Mouse (Mus musculus) B cell, adult (primary cell): ENCODE measurements around the gene Cd160. TPM values are rescaled to one million over a fixed set of nuclear protein-coding genes. Genes with fewer than 3 reads are reported as not detected.

ENCODE experiments used
- total RNA-seq: library from RNA; stranded (reverse); gene quantifications from 4 replicates; pipeline ENCODE4 v1.2.4, GENCODE M21; 2023; ENCODE audit not compliant: inconsistent age

Gene Cd160
- 0.99 to 2.1 TPM (median 1.3 TPM) in 4 replicates for total RNA-seq

DNA sequence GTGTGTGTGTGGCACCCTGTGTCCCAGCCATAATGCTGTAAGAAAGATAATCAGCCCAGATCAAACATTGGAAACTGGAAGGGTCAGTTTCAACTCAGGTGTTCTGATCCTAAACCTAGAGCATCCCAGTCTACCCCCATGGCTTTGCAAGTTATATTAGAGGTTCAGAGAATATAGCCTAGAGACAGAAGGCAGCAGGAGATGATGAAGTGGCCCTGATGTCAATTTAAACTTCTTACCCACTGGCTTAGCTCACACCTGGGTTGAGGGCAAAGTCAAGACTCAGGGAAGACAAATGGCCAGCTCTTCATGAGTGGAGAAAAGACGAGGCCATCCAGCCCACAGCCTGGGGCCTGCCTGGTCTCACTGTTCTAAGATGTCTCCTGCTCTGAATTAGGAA lies at the start of gene Cd160, which contains the start of gene Pdzk1:
Gene Cd160 (minus strand): TSS at position 368 of the 400 bp plus-strand sequence.
Gene Pdzk1 (plus strand): TSS at position 301 of the 400 bp plus-strand sequence.

Other genes starting within 250 kb of the Cd160 start
- 29.5 to 38.6 TPM (median 30.7 TPM) in 4 replicates for gene Polr3gl, start 235.2 kb downstream of the Cd160 start, total RNA-seq
- not detected in 4 replicates for gene Ankrd34a, start 232.7 kb downstream of the Cd160 start, total RNA-seq
- gene Lix1l, start 228.2 kb downstream of the Cd160 start, total RNA-seq = 0.32 to 0.42 TPM (median 0.38 TPM) in 4 replicates
- gene Rbm8a, start 199.4 kb downstream of the Cd160 start, total RNA-seq = 89.8 to 108 TPM (median 92.8 TPM) in 4 replicates
- gene Pex11b, start 194.0 kb downstream of the Cd160 start, total RNA-seq = 21.1 to 26.9 TPM (median 23.2 TPM) in 4 replicates
- 0.15 TPM in 1 of 4 replicates, not detected in the others for gene Gm42957, start 193.9 kb downstream of the Cd160 start, total RNA-seq
- gene Itga10, start 183.8 kb downstream of the Cd160 start, total RNA-seq = 1.7 to 3.0 TPM (median 2.6 TPM) in 4 replicates
- 0.19 TPM in 1 of 4 replicates, not detected in the others for gene Ankrd35, start 159.2 kb downstream of the Cd160 start, total RNA-seq
- 36.7 to 42.8 TPM (median 39.4 TPM) in 4 replicates for gene Pias3, start 133.0 kb downstream of the Cd160 start, total RNA-seq
- gene Nudt17, start 120.8 kb downstream of the Cd160 start, total RNA-seq = 0.67 to 1.3 TPM (median 0.94 TPM) in 4 replicates
- gene Polr3c, start 101.7 kb downstream of the Cd160 start, total RNA-seq = 53.3 to 59.5 TPM (median 55.8 TPM) in 4 replicates
- 50.2 to 61.3 TPM (median 53.4 TPM) in 4 replicates for gene Rnf115, start 101.7 kb downstream of the Cd160 start, total RNA-seq
- gene Pdzk1, start 67 bp downstream of the Cd160 start, total RNA-seq = not detected in 4 replicates
- gene Gja5, start 75.3 kb upstream of the Cd160 start, total RNA-seq = not detected in 4 replicates
- gene Gpr89, start 76.0 kb upstream of the Cd160 start, total RNA-seq = 17.1 to 19.4 TPM (median 18.4 TPM) in 4 replicates
- gene Gja8, start 96.7 kb upstream of the Cd160 start, total RNA-seq = not detected in 4 replicates